Mouse (Mus musculus) limb, embryonic 13.5 days (tissue): ENCODE measurements around the gene Xrcc4. TPM values are rescaled to one million over a fixed set of nuclear protein-coding genes. Genes with fewer than 3 reads are reported as not detected.

ENCODE experiments used
- ATAC-seq: fragments of 200-750 bp; cut with Nextera tagmentation; 2 replicates; pipeline ENCODE4 v1.8.0; 2017; ENCODE audit warnings: low read depth, moderate number of reproducible peaks, moderate TSS enrichment; ENCODE audit not compliant: low FRiP score
- H3K27ac ChIP-seq: fragments of 300-500 bp; sonication (generic); 2 replicates; pipeline ENCODE4 v1.5.1; 2015; ENCODE audit warnings: inconsistent platforms, mild to moderate bottlenecking, moderate library complexity
- H3K27me3 ChIP-seq: fragments of 300-500 bp; sonication (generic); 2 replicates; pipeline ENCODE4 v1.6.1; 2015; ENCODE audit warnings: mild to moderate bottlenecking, inconsistent platforms
- H3K36me3 ChIP-seq: fragments of 300-500 bp; sonication (generic); 2 replicates; pipeline ENCODE4 v1.6.1; 2015; ENCODE audit warnings: inconsistent platforms, mild to moderate bottlenecking, moderate library complexity
- H3K4me1 ChIP-seq: fragments of 300-500 bp; sonication (generic); 2 replicates; pipeline ENCODE4 v1.6.1; 2015; ENCODE audit warnings: inconsistent platforms
- H3K4me2 ChIP-seq: fragments of 300-500 bp; sonication (generic); replicated peaks from 2 replicates; pipeline ENCODE4 v1.6.1; 2015; ENCODE audit warnings: inconsistent platforms, mild to moderate bottlenecking, moderate library complexity
- H3K4me3 ChIP-seq: fragments of 300-500 bp; sonication (generic); 2 replicates; pipeline ENCODE4 v1.5.1; 2015; ENCODE audit warnings: moderate library complexity, mild to moderate bottlenecking, inconsistent platforms
- H3K9ac ChIP-seq: fragments of 300-500 bp; sonication (generic); 2 replicates; pipeline ENCODE4 v1.6.1; 2015; ENCODE audit warnings: mild to moderate bottlenecking, inconsistent platforms
- H3K9me3 ChIP-seq: fragments of 300-500 bp; sonication (generic); 2 replicates; pipeline ENCODE4 v1.6.1; 2016; ENCODE audit warnings: inconsistent platforms
- WGBS: fragments of 180-500 bp; shearing (Covaris S2); methylation state at CpG from one replicate; pipeline ENCODE4 v1.1.7; 2015; 5-methylcytosine and 5-hydroxymethylcytosine counted together
- polyA plus RNA-seq: library from polyadenylated mRNA; unstranded; fragments of >200 nt; fragmentation: Nextera tagmentation; extraction: Ambion mirVana; gene quantifications from 2 replicates; pipeline ENCODE4 v1.2.1, GENCODE M21; 2015

The Xrcc4 gene
- polyA plus RNA-seq, 1 experiment from 2014 or later = 12.7 TPM

- Histone ChIP-seq H3K4me1 (no peaks in the 10 kb centered on the region), H3K4me3 (no peak overlapping the region), H3K27me3 (no peaks in the 10 kb centered on the region), H3K4me2 (no peak overlapping the region), H3K9ac (no peak overlapping the region), H3K36me3 (no peaks in the 10 kb centered on the region), H3K9me3 (no peaks in the 10 kb centered on the region), H3K27ac (no peak overlapping the region)
- 49% methylated on average over 2 of the region's 2 CpGs for WGBS
- ATAC-seq = no peak
Observed at GRCm38 (mm10) chr13:90032523-90032922, 56.9 kb downstream of the Xrcc4 start.

- no peak overlapping the region for H3K9ac ChIP-seq
- no peak overlapping the region for H3K4me3 ChIP-seq
- no peak overlapping the region for H3K4me2 ChIP-seq
- ATAC-seq = no peak
- H3K27ac ChIP-seq = no peak overlapping the region
- H3K9me3 ChIP-seq = no peaks in the 10 kb centered on the region
- H3K4me1 ChIP-seq = no peaks in the 10 kb centered on the region
- H3K27me3 ChIP-seq = no peaks in the 10 kb centered on the region
- 48% methylated on average over 3 of the region's 3 CpGs for WGBS
- no peaks in the 10 kb centered on the region for H3K36me3 ChIP-seq
Observed at GRCm38 (mm10) chr13:90030911-90031310, 58.5 kb downstream of the Xrcc4 start.

DNA sequence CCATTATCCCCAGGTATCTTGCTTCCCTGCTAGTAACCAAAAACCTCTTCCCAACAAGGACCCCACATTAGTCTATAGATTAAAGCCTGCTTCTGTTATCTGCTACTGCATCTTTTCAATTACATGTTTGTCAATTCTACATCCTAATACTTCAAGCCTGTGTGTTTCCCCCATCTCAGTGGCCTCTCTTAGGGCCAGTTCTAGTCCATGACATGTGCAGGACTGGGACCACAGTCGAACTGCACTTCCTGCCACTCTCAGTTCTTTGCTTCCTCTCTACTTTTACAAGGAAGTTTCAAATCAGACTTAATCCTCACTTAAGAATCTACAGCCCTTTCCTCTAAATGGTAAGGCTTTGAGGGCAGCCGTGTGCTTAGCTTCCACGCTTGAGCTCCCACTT, 76.8 kb downstream of the Xrcc4 start:
- Histone ChIP-seq H3K9ac (no peak overlapping the region), H3K27me3 (no peaks in the 10 kb centered on the region), H3K4me3 (no peak overlapping the region), H3K36me3 (no peaks in the 10 kb centered on the region), H3K9me3 (no peaks in the 10 kb centered on the region), H3K27ac (no peak overlapping the region), H3K4me2 (no peak overlapping the region), H3K4me1 (0 out of 2 replicates have a peak, but pooled peaks cover 3% of the 10 kb centered on the region)
- 38% methylated on average over 3 of the region's 3 CpGs for WGBS
- ATAC-seq = no peak

DNA sequence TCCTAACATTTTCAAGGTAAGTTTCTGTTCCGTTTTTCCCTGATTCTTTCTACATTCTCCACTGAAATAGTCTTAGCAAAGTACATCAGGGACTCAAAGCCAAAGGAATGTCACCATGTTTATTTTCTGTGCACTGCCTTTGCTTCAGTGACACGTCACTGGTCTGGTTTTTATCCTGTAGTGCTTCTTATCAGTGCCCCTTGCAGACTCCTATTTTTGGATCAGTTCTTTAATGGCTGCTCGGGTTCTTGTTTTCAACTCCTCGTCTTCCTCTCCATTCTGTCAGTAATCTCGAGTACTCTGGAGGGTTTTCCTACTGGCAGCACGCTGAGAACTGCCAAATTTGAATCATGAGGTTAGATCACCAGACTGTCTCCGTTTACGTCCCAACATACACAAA, 77.2 kb downstream of the Xrcc4 start:
- ATAC-seq = no peak
- 55% methylated on average over 8 of the region's 8 CpGs for WGBS

DNA sequence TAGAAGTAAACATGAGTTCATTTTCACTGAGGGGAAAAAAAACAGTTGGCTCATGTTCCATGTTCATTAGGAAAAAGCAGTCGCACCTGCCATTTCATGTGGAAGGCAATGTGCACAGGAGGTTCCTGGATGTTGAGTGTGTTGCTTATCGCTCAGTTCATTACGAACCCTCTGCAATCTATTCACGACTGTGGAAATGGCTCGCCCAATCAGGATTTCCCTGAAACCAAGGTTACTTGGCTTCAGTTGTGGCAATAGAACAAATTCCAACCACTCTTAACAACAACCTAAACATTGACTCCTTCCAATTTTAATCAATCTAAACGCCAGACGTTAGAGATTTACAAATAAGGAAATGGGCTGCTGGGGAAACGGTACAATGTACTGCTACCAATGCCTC, 78.3 kb downstream of the Xrcc4 start:
- Histone ChIP-seq H3K27ac (no peak overlapping the region), H3K4me3 (no peak overlapping the region), H3K36me3 (no peaks in the 10 kb centered on the region), H3K27me3 (no peaks in the 10 kb centered on the region), H3K4me1 (0 out of 2 replicates have a peak, but pooled peaks cover 3% of the 10 kb centered on the region), H3K9me3 (no peaks in the 10 kb centered on the region), H3K9ac (no peak overlapping the region), H3K4me2 (no peak overlapping the region)
- 75% methylated on average over 8 of the region's 8 CpGs for WGBS
- no peak for ATAC-seq

More for the DNA sequence above, 77.2 kb downstream of the Xrcc4 start:
- Histone ChIP-seq H3K4me1 (0 out of 2 replicates have a peak, but pooled peaks cover 3% of the 10 kb centered on the region), H3K9me3 (no peaks in the 10 kb centered on the region), H3K27me3 (no peaks in the 10 kb centered on the region), H3K9ac (no peak overlapping the region), H3K4me3 (no peak overlapping the region), H3K4me2 (no peak overlapping the region), H3K36me3 (no peaks in the 10 kb centered on the region), H3K27ac (no peak overlapping the region)

DNA sequence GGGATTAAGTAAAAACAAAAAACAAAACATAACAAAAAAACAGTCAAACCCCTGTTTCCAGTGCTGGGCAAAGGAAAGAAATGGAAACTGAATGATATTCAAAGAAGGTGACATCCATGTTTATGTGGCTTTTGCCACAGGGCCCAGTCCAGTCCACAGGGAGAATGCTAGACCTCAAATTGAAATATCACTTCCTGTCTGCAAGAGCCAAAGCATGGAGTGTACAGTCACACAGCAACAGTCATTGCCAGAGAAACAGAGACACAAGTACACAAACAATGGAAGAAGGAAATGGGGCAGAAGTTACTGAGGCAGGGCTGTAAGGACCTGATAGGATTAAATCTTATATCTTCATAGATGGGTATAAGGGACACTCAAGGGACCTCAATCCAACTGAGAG, 79.6 kb downstream of the Xrcc4 start:
- no peak overlapping the region for H3K9ac ChIP-seq
- H3K4me3 ChIP-seq = no peak overlapping the region
- no peaks in the 10 kb centered on the region for H3K27me3 ChIP-seq
- no peak overlapping the region for H3K27ac ChIP-seq
- H3K4me1 ChIP-seq = 0 out of 2 replicates have a peak, but pooled peaks cover 3% of the 10 kb centered on the region
- H3K36me3 ChIP-seq = no peaks in the 10 kb centered on the region
- H3K4me2 ChIP-seq = no peak overlapping the region
- H3K9me3 ChIP-seq = no peaks in the 10 kb centered on the region
- no peak for ATAC-seq

DNA sequence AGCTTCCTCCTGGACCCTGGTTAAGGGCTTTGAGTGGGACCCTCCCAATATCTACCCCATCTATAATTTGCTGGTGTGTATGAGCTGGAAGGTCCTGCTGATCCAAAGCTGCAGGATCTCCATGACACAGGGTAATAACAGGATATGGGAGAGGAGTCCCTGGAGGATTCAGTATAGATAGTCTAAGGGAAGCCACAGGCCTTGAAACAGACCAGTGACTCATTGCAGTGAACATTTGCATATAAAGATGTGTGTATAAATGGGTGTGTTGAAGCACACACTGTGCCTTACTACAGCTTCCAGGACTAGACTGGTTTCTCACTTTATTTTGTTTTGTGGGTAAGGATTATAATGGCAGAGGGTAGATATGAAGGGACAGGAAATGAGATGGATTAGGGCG, 83.8 kb downstream of the Xrcc4 start:
- WGBS = 74% methylated on average over 1 of the region's 1 CpGs
- H3K36me3 ChIP-seq = no peaks in the 10 kb centered on the region
- no peak overlapping the region for H3K9ac ChIP-seq
- H3K4me1 ChIP-seq = 0 out of 2 replicates have a peak, but pooled peaks cover 3% of the 10 kb centered on the region
- no peak for ATAC-seq
- no peak overlapping the region for H3K27ac ChIP-seq
- no peak overlapping the region for H3K4me2 ChIP-seq
- H3K4me3 ChIP-seq = no peak overlapping the region
- no peaks in the 10 kb centered on the region for H3K27me3 ChIP-seq
- H3K9me3 ChIP-seq = no peaks in the 10 kb centered on the region

GRCm38 (mm10) chr13:89997531-89997930, 91.9 kb downstream of the Xrcc4 start:
- no peaks in the 10 kb centered on the region for H3K36me3 ChIP-seq
- no peaks in the 10 kb centered on the region for H3K9me3 ChIP-seq
- H3K4me3 ChIP-seq = no peak overlapping the region
- H3K4me1 ChIP-seq = no peaks in the 10 kb centered on the region
- no peaks in the 10 kb centered on the region for H3K27me3 ChIP-seq
- H3K4me2 ChIP-seq = no peak overlapping the region
- no peak overlapping the region for H3K9ac ChIP-seq
- no peak for ATAC-seq
- no peak overlapping the region for H3K27ac ChIP-seq

DNA sequence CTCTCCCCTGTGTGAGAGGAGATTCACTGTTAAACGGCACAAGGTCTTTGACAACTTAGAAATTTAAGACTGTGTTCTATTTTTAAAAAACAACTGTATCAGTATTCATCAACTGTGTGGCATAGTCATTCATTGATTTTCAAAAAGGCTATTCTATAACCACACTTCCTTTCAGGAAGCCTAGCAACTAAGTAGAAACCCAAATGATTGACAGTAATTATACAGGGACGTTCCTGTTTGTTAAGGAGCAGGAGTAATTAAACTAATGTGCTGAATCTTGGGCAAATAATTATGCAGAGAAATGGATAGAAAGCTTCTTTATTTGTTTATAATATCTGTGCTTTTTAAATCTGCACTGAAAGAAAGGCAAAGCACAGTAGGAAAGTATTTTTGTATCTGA, 103.3 kb downstream of the Xrcc4 start:
- H3K4me2 ChIP-seq = no peak overlapping the region
- no peak for ATAC-seq
- H3K9me3 ChIP-seq = no peaks in the 10 kb centered on the region
- WGBS = 62% methylated on average over 2 of the region's 2 CpGs
- H3K9ac ChIP-seq = no peak overlapping the region
- H3K4me3 ChIP-seq = no peak overlapping the region
- H3K27ac ChIP-seq = no peak overlapping the region
- no peaks in the 10 kb centered on the region for H3K36me3 ChIP-seq
- H3K4me1 ChIP-seq = no peaks in the 10 kb centered on the region
- H3K27me3 ChIP-seq = no peaks in the 10 kb centered on the region

- Histone ChIP-seq H3K4me2 (no peak overlapping the region), H3K27me3 (no peaks in the 10 kb centered on the region), H3K4me3 (no peak overlapping the region), H3K36me3 (no peaks in the 10 kb centered on the region), H3K27ac (no peak overlapping the region), H3K4me1 (no peaks in the 10 kb centered on the region), H3K9me3 (no peaks in the 10 kb centered on the region), H3K9ac (no peak overlapping the region)
- WGBS = 85% methylated on average over 3 of the region's 3 CpGs
- ATAC-seq = no peak
Observed at GRCm38 (mm10) chr13:89970940-89971339, 118.5 kb downstream of the Xrcc4 start.

DNA sequence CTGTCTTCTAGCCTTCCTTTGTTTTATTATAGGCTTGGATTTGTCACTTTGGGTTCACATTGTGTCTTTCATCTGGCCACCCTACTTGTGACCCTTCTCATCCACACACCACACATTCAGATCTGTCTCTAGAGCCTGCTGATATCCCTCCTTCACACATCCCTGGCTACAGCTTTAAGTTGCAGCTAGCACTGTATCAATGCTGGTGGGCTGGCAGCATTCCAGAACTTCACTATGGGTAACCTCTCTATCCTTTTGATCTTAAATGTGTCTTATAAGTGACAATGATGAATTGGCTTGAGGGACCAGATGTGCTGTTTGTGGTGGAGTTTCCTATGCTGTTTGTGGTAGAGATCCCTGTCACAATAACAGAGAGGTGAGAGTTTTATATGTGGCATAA, 120.7 kb downstream of the Xrcc4 start:
- no peak overlapping the region for H3K4me3 ChIP-seq
- H3K27ac ChIP-seq = no peak overlapping the region
- no peak overlapping the region for H3K9ac ChIP-seq
- no peaks in the 10 kb centered on the region for H3K27me3 ChIP-seq
- no peak overlapping the region for H3K4me2 ChIP-seq
- no peaks in the 10 kb centered on the region for H3K4me1 ChIP-seq
- H3K36me3 ChIP-seq = no peaks in the 10 kb centered on the region
- H3K9me3 ChIP-seq = no peaks in the 10 kb centered on the region
- no peak for ATAC-seq

- Histone ChIP-seq H3K4me3 (no peak overlapping the region), H3K27me3 (no peaks in the 10 kb centered on the region), H3K9ac (no peak overlapping the region), H3K4me1 (no peaks in the 10 kb centered on the region), H3K4me2 (no peak overlapping the region), H3K27ac (no peak overlapping the region), H3K9me3 (no peaks in the 10 kb centered on the region), H3K36me3 (no peaks in the 10 kb centered on the region)
- WGBS = 47% methylated on average over 2 of the region's 2 CpGs
- no peak for ATAC-seq
Observed at GRCm38 (mm10) chr13:89944354-89944753, 145.1 kb downstream of the Xrcc4 start.

- H3K27ac ChIP-seq = no peak overlapping the region
- H3K9me3 ChIP-seq = no peaks in the 10 kb centered on the region
- H3K9ac ChIP-seq = no peak overlapping the region
- no peak for ATAC-seq
- H3K4me2 ChIP-seq = 0 out of 2 replicates have a peak overlapping the region, but pooled peaks have one; percentile 19
- H3K36me3 ChIP-seq = no peaks in the 10 kb centered on the region
- H3K4me3 ChIP-seq = no peak overlapping the region
- no peaks in the 10 kb centered on the region; the same call in 1 of the 2 replicates for H3K4me1 ChIP-seq
- 12% methylated on average over 3 of the region's 3 CpGs for WGBS
- no peaks in the 10 kb centered on the region for H3K27me3 ChIP-seq
Observed at GRCm38 (mm10) chr13:89929477-89929876, 159.9 kb downstream of the Xrcc4 start.
